Mouse (Mus musculus) hindbrain, embryonic 10.5 days (tissue): ENCODE results near the gene Sp9. TPM values are rescaled to one million over a fixed set of nuclear protein-coding genes. Genes with fewer than 3 reads are reported as not detected.

ENCODE experiments used
- polyA plus RNA-seq: library from polyadenylated mRNA; unstranded; fragments of >200 nt; fragmentation: Nextera tagmentation; extraction: Ambion mirVana; gene quantifications from 2 replicates; pipeline ENCODE4 v1.2.1, GENCODE M21; 2016

Gene Sp9
- polyA plus RNA-seq, 1 experiment from 2014 or later = 2.3 TPM

Other genes with a start within 250 kb of the Sp9 start
- 76.8 and 105 TPM in 2 replicates for gene Ola1, start 53.0 kb upstream of the Sp9 start, polyA plus RNA-seq
- 8.3 and 14.2 TPM in 2 replicates for gene Scrn3, start 40.7 kb downstream of the Sp9 start, polyA plus RNA-seq
- 11.7 and 14.9 TPM in 2 replicates for gene Cir1, start 40.8 kb downstream of the Sp9 start, polyA plus RNA-seq
- gene Gpr155, start 114.6 kb downstream of the Sp9 start, polyA plus RNA-seq = 1.7 and 3.1 TPM in 2 replicates